Mouse (Mus musculus) olfactory bulb, adult 2 months (tissue): ENCODE data around the gene Rin2.

Experiments used
- CTCF ChIP-seq: fragments of 200-500 bp; IDR thresholded peaks from 2 replicates; pipeline ENCODE4 v1.5.1; 2012; ENCODE audit warnings: low read depth, mild to moderate bottlenecking, low read length, moderate library complexity; ENCODE audit not compliant: insufficient read depth
- POLR2A ChIP-seq: fragments of 200-500 bp; IDR thresholded peaks from 2 replicates; pipeline ENCODE4 v1.6.1; 2012; ENCODE audit warnings: mild to moderate bottlenecking, low read depth, low read length, moderate library complexity; ENCODE audit not compliant: insufficient read depth

- no peak for TF ChIP-seq POLR2A
- no peak for TF ChIP-seq CTCF
Observed at GRCm38 (mm10) chr2:145770730-145771536, 95.9 kb downstream of the Rin2 start.
